Mouse (Mus musculus): Measurements from ENCODE around the gene Ube2g2.
A peak's percentile ranks its signal among the peaks of the same experiment; 100 is the strongest.

The Ube2g2 gene

GRCm38 (mm10) chr10:77621546-77621945, 529 bp upstream of the Ube2g2 start:
- no peak for DNase-seq (ENCODE audit: low read depth, low spot score)

GRCm38 (mm10) chr10:77623069-77623492, 1.0 kb downstream of the Ube2g2 start:
- no peaks in the 10 kb centered on the region for H3K27me3 ChIP-seq (ENCODE audit: control insufficient read depth, insufficient read depth, low read length, poor library complexity, severe bottlenecking)
- H3K36me3 ChIP-seq (ENCODE audit: control insufficient read depth, insufficient read depth, low read length, poor library complexity, severe bottlenecking), result peaks cover 3% of the 10 kb centered on the region; the same call in 1 of the 2 replicates
- DNase-seq (ENCODE audit: low read depth, low spot score), result no peak

More at GRCm38 (mm10) chr10:77621546-77621945, 529 bp upstream of the Ube2g2 start:
- H3K27me3 ChIP-seq (ENCODE audit: control insufficient read depth, insufficient read depth, low read length, poor library complexity, severe bottlenecking), result no peaks in the 10 kb centered on the region
- H3K36me3 ChIP-seq (ENCODE audit: control insufficient read depth, insufficient read depth, low read length, poor library complexity, severe bottlenecking), result peaks cover 3% of the 10 kb centered on the region; the same call in 1 of the 2 replicates

- DNase-seq (ENCODE audit: low read depth, low spot score), result no peak
- peaks cover 3% of the 10 kb centered on the region; the same call in 1 of the 2 replicates for H3K36me3 ChIP-seq (ENCODE audit: control insufficient read depth, insufficient read depth, low read length, poor library complexity, severe bottlenecking)
- no peaks in the 10 kb centered on the region for H3K27me3 ChIP-seq (ENCODE audit: control insufficient read depth, insufficient read depth, low read length, poor library complexity, severe bottlenecking)
These were observed 1.7 kb downstream of the Ube2g2 start for GRCm38 (mm10) chr10:77623639-77624400.

GRCm38 (mm10) chr10:77624570-77624995, 2.5 kb downstream of the Ube2g2 start:
- no peaks in the 10 kb centered on the region for H3K27me3 ChIP-seq (ENCODE audit: control insufficient read depth, insufficient read depth, low read length, poor library complexity, severe bottlenecking)
- peaks cover 3% of the 10 kb centered on the region; the same call in 1 of the 2 replicates for H3K36me3 ChIP-seq (ENCODE audit: control insufficient read depth, insufficient read depth, low read length, poor library complexity, severe bottlenecking)
- DNase-seq (ENCODE audit: low read depth, low spot score), result no peak

GRCm38 (mm10) chr10:77626036-77626435, 4.0 kb downstream of the Ube2g2 start:
- H3K27me3 ChIP-seq (ENCODE audit: control insufficient read depth, insufficient read depth, low read length, poor library complexity, severe bottlenecking), result no peaks in the 10 kb centered on the region
- DNase-seq (ENCODE audit: low read depth, low spot score), result no peak
- peaks cover 3% of the 10 kb centered on the region; the same call in 1 of the 2 replicates for H3K36me3 ChIP-seq (ENCODE audit: control insufficient read depth, insufficient read depth, low read length, poor library complexity, severe bottlenecking)

GRCm38 (mm10) chr10:77626591-77626990, 4.5 kb downstream of the Ube2g2 start:
- no peak for DNase-seq (ENCODE audit: low read depth, low spot score)
- H3K27me3 ChIP-seq (ENCODE audit: control insufficient read depth, insufficient read depth, low read length, poor library complexity, severe bottlenecking), result no peaks in the 10 kb centered on the region
- peaks cover 5% of the 10 kb centered on the region; the same call in 1 of the 2 replicates for H3K36me3 ChIP-seq (ENCODE audit: control insufficient read depth, insufficient read depth, low read length, poor library complexity, severe bottlenecking)

- DNase-seq (ENCODE audit: low read depth, low spot score), result peak; percentile 92
- no peaks in the 10 kb centered on the region for H3K27me3 ChIP-seq (ENCODE audit: control insufficient read depth, insufficient read depth, low read length, poor library complexity, severe bottlenecking)
- peaks cover 5% of the 10 kb centered on the region; the same call in 1 of the 2 replicates for H3K36me3 ChIP-seq (ENCODE audit: control insufficient read depth, insufficient read depth, low read length, poor library complexity, severe bottlenecking)
These were observed 5.4 kb downstream of the Ube2g2 start for GRCm38 (mm10) chr10:77627497-77627896.

GRCm38 (mm10) chr10:77629163-77629562, 7.1 kb downstream of the Ube2g2 start:
- no peaks in the 10 kb centered on the region for H3K27me3 ChIP-seq (ENCODE audit: control insufficient read depth, insufficient read depth, low read length, poor library complexity, severe bottlenecking)
- no peak for DNase-seq (ENCODE audit: low read depth, low spot score)
- peaks cover 2% of the 10 kb centered on the region; the same call in 1 of the 2 replicates for H3K36me3 ChIP-seq (ENCODE audit: control insufficient read depth, insufficient read depth, low read length, poor library complexity, severe bottlenecking)

GRCm38 (mm10) chr10:77629970-77630369, 7.9 kb downstream of the Ube2g2 start:
- Histone ChIP-seq H3K27me3 (ENCODE audit: control insufficient read depth, insufficient read depth, low read length, poor library complexity, severe bottlenecking) (no peaks in the 10 kb centered on the region), H3K36me3 (ENCODE audit: control insufficient read depth, insufficient read depth, low read length, poor library complexity, severe bottlenecking) (peaks cover 2% of the 10 kb centered on the region; the same call in 1 of the 2 replicates)
- DNase-seq (ENCODE audit: low read depth, low spot score), result peak; percentile 63

- peaks cover 2% of the 10 kb centered on the region; the same call in 1 of the 2 replicates for H3K36me3 ChIP-seq (ENCODE audit: control insufficient read depth, insufficient read depth, low read length, poor library complexity, severe bottlenecking)
- H3K27me3 ChIP-seq (ENCODE audit: control insufficient read depth, insufficient read depth, low read length, poor library complexity, severe bottlenecking), result no peaks in the 10 kb centered on the region
- peak; percentile 84 for DNase-seq (ENCODE audit: low read depth, low spot score)
These were observed 11.9 kb downstream of the Ube2g2 start for GRCm38 (mm10) chr10:77634016-77634415.

GRCm38 (mm10) chr10:77634452-77635231, 12.6 kb downstream of the Ube2g2 start:
- Histone ChIP-seq H3K27me3 (ENCODE audit: control insufficient read depth, insufficient read depth, low read length, poor library complexity, severe bottlenecking) (no peaks in the 10 kb centered on the region), H3K36me3 (ENCODE audit: control insufficient read depth, insufficient read depth, low read length, poor library complexity, severe bottlenecking) (peaks cover 2% of the 10 kb centered on the region; the same call in 1 of the 2 replicates)
- peak; percentile 38 for DNase-seq (ENCODE audit: low read depth, low spot score)

GRCm38 (mm10) chr10:77636234-77636922, 14.3 kb downstream of the Ube2g2 start:
- no peak for DNase-seq (ENCODE audit: low read depth, low spot score)
- H3K36me3 ChIP-seq (ENCODE audit: control insufficient read depth, insufficient read depth, low read length, poor library complexity, severe bottlenecking), result no peaks in the 10 kb centered on the region; the same call in 1 of the 2 replicates
- H3K27me3 ChIP-seq (ENCODE audit: control insufficient read depth, insufficient read depth, low read length, poor library complexity, severe bottlenecking), result no peaks in the 10 kb centered on the region

- peaks cover 5% of the 10 kb centered on the region for H3K36me3 ChIP-seq (ENCODE audit: control insufficient read depth, insufficient read depth, low read length, poor library complexity, severe bottlenecking)
- DNase-seq (ENCODE audit: low read depth, low spot score), result no peak
- H3K27me3 ChIP-seq (ENCODE audit: control insufficient read depth, insufficient read depth, low read length, poor library complexity, severe bottlenecking), result no peaks in the 10 kb centered on the region
These were observed 16.9 kb downstream of the Ube2g2 start for GRCm38 (mm10) chr10:77638956-77639355.

- no peak for DNase-seq (ENCODE audit: low read depth, low spot score)
- Histone ChIP-seq H3K27me3 (ENCODE audit: control insufficient read depth, insufficient read depth, low read length, poor library complexity, severe bottlenecking) (no peaks in the 10 kb centered on the region), H3K36me3 (ENCODE audit: control insufficient read depth, insufficient read depth, low read length, poor library complexity, severe bottlenecking) (peaks cover 8% of the 10 kb centered on the region)
These were observed 21.1 kb downstream of the Ube2g2 start for GRCm38 (mm10) chr10:77643160-77643559.

Measured in splenic B cell, adult 2 months (primary cell).